Mouse (Mus musculus): ENCODE results near the gene Spata48. TPM values are rescaled to one million over a fixed set of nuclear protein-coding genes. Genes with fewer than 3 reads are reported as not detected.

The Spata48 gene
- polyA plus RNA-seq, 1 experiment from 2014 or later: 1.1 TPM

GRCm38 (mm10) chr11:11556186-11556585 lies 94.3 kb downstream of the Spata48 start:
- Histone ChIP-seq H3K4me2 (replicated peaks) (no peak overlapping the region), H3K36me3 (replicated peaks; ENCODE audit: control insufficient read depth, insufficient read depth) (no peaks in the 10 kb centered on the region), H3K4me3 (replicated peaks; ENCODE audit: low read length) (no peak overlapping the region), H3K9me3 (ENCODE audit: control insufficient read depth, low read length) (no peaks in the 10 kb centered on the region), H3K27ac (no peak overlapping the region), H3K9ac (no peak overlapping the region), H3K27me3 (ENCODE audit: control insufficient read depth, insufficient read depth, low read length) (no peaks in the 10 kb centered on the region), H3K4me1 (replicated peaks; ENCODE audit: control insufficient read depth, insufficient read depth, low read length) (no peaks in the 10 kb centered on the region)
- WGBS: 97% methylated on average over 1 of the region's 1 CpGs
- DNase-seq (ENCODE audit: low spot score): no peak
- no peak for ATAC-seq (ENCODE audit: low FRiP score)

DNA sequence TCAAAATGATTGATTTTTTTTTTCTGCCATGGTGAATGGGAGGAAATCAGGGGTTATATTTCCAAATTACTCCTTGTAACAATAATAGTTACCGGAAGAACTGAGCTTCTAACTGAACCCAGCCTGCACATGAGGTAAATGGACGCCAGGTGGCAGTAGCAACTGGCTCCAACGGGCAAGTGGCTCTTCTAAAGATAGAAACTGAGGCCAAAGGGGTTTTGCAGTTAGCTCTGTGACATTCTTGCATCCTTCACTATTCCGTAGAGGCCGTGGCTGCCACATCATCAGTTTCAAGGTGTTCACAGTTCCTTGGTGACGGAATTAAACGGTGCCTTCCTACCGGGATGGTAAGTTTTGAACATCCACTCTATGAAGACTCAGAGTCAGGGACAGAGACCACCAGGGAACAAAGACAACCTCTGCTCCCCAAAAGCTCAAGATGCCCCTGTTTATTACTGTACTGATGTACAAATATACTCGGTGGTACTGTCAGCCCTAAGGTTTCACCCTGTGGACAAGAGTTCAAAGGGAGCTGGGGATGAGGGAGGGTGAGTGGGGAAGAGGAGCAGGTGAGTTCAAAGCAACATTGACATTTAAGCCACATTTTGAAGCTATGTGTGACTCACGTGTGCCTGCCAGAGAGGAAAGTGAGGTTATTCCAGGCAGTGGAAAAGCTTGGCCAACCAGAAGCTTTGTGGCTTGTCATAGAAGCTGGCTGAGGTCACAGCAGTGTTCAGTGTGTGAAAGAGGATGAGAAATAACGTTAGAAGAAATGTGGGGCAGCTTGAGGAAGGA lies 95.5 kb downstream of the Spata48 start:
- no peak overlapping the region for H3K4me3 ChIP-seq (replicated peaks; ENCODE audit: low read length)
- H3K36me3 ChIP-seq (replicated peaks; ENCODE audit: control insufficient read depth, insufficient read depth): no peaks in the 10 kb centered on the region
- no peak overlapping the region for H3K27ac ChIP-seq
- WGBS: 44% methylated on average over 11 of the region's 11 CpGs
- H3K4me2 ChIP-seq (replicated peaks): no peak overlapping the region
- no peaks in the 10 kb centered on the region for H3K4me1 ChIP-seq (replicated peaks; ENCODE audit: control insufficient read depth, insufficient read depth, low read length)
- no peak overlapping the region for H3K9ac ChIP-seq
- H3K27me3 ChIP-seq (ENCODE audit: control insufficient read depth, insufficient read depth, low read length): no peaks in the 10 kb centered on the region
- ATAC-seq (ENCODE audit: low FRiP score) (no peak), DNase-seq (ENCODE audit: low spot score) (peak; percentile 61)
- no peaks in the 10 kb centered on the region for H3K9me3 ChIP-seq (ENCODE audit: control insufficient read depth, low read length)

DNA sequence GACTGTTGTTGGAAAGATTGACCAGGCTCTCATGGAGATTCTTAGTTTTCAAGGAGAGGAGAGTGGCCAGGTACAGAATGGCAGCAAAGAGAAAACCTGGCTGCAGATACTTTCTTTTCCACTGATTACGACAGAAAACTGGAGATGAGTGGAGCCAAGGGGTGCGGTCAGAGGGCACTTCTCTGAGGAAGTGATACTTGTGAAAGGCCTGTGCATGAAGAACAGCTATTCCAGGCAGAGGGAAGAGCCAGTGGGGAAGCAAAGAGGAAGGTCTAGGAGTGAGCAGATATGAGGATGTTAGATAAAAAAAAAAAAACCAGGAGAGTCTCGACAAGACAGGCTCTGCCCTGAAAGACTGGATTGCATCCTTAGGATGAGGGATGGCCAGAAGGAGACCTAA lies 96.8 kb downstream of the Spata48 start:
- Histone ChIP-seq H3K27ac (no peak overlapping the region), H3K4me3 (replicated peaks; ENCODE audit: low read length) (no peak overlapping the region), H3K9ac (no peak overlapping the region), H3K4me1 (replicated peaks; ENCODE audit: control insufficient read depth, insufficient read depth, low read length) (no peaks in the 10 kb centered on the region), H3K9me3 (ENCODE audit: control insufficient read depth, low read length) (no peaks in the 10 kb centered on the region), H3K27me3 (ENCODE audit: control insufficient read depth, insufficient read depth, low read length) (no peaks in the 10 kb centered on the region), H3K4me2 (replicated peaks) (no peak overlapping the region), H3K36me3 (replicated peaks; ENCODE audit: control insufficient read depth, insufficient read depth) (no peaks in the 10 kb centered on the region)
- DNase-seq (ENCODE audit: low spot score): no peak
- ATAC-seq (ENCODE audit: low FRiP score): no peak
- WGBS: 79% methylated on average over 3 of the region's 3 CpGs

- no peak overlapping the region for H3K9ac ChIP-seq
- H3K4me1 ChIP-seq (replicated peaks; ENCODE audit: control insufficient read depth, insufficient read depth, low read length): no peaks in the 10 kb centered on the region
- no peak overlapping the region for H3K4me3 ChIP-seq (replicated peaks; ENCODE audit: low read length)
- ATAC-seq (ENCODE audit: low FRiP score) (no peak), DNase-seq (ENCODE audit: low spot score) (no peak)
- no peaks in the 10 kb centered on the region for H3K27me3 ChIP-seq (ENCODE audit: control insufficient read depth, insufficient read depth, low read length)
- H3K36me3 ChIP-seq (replicated peaks; ENCODE audit: control insufficient read depth, insufficient read depth): no peaks in the 10 kb centered on the region
- no peaks in the 10 kb centered on the region for H3K9me3 ChIP-seq (ENCODE audit: control insufficient read depth, low read length)
- H3K27ac ChIP-seq: no peak overlapping the region
- no peak overlapping the region for H3K4me2 ChIP-seq (replicated peaks)
- WGBS: 84% methylated on average over 7 of the region's 7 CpGs
Observed at GRCm38 (mm10) chr11:11559099-11559686, 97.3 kb downstream of the Spata48 start.

- WGBS: 93% methylated on average over 6 of the region's 6 CpGs
- no peak for ATAC-seq (ENCODE audit: low FRiP score)
Observed at GRCm38 (mm10) chr11:11561118-11561517, 99.2 kb downstream of the Spata48 start.

GRCm38 (mm10) chr11:11564266-11565044 lies 102.6 kb downstream of the Spata48 start:
- Histone ChIP-seq H3K27me3 (ENCODE audit: control insufficient read depth, insufficient read depth, low read length) (no peaks in the 10 kb centered on the region), H3K4me2 (replicated peaks) (no peak overlapping the region), H3K4me3 (replicated peaks; ENCODE audit: low read length) (no peak overlapping the region), H3K27ac (no peak overlapping the region), H3K36me3 (replicated peaks; ENCODE audit: control insufficient read depth, insufficient read depth) (no peaks in the 10 kb centered on the region), H3K9ac (no peak overlapping the region), H3K9me3 (ENCODE audit: control insufficient read depth, low read length) (no peaks in the 10 kb centered on the region), H3K4me1 (replicated peaks; ENCODE audit: control insufficient read depth, insufficient read depth, low read length) (no peaks in the 10 kb centered on the region)
- DNase-seq (ENCODE audit: low spot score): no peak
- no peak for ATAC-seq (ENCODE audit: low FRiP score)
- WGBS: 84% methylated on average over 7 of the region's 7 CpGs

More at GRCm38 (mm10) chr11:11561118-11561517, 99.2 kb downstream of the Spata48 start:
- H3K36me3 ChIP-seq (replicated peaks; ENCODE audit: control insufficient read depth, insufficient read depth): no peaks in the 10 kb centered on the region
- H3K4me2 ChIP-seq (replicated peaks): no peak overlapping the region
- H3K9me3 ChIP-seq (ENCODE audit: control insufficient read depth, low read length): no peaks in the 10 kb centered on the region
- no peak overlapping the region for H3K4me3 ChIP-seq (replicated peaks; ENCODE audit: low read length)
- DNase-seq (ENCODE audit: low spot score): no peak
- H3K27me3 ChIP-seq (ENCODE audit: control insufficient read depth, insufficient read depth, low read length): no peaks in the 10 kb centered on the region
- H3K9ac ChIP-seq: no peak overlapping the region
- no peaks in the 10 kb centered on the region for H3K4me1 ChIP-seq (replicated peaks; ENCODE audit: control insufficient read depth, insufficient read depth, low read length)
- no peak overlapping the region for H3K27ac ChIP-seq

Other genes with a start within 250 kb of the Spata48 start
- 1.4 and 1.6 TPM in 2 replicates for gene Zpbp, start 314 bp downstream of the Spata48 start, polyA plus RNA-seq (2014; fragmentation: Nextera tagmentation; extraction: Ambion mirVana)
- not detected in 2 replicates for gene 4930512M02Rik, start 165.7 kb downstream of the Spata48 start, polyA plus RNA-seq (2014; fragmentation: Nextera tagmentation; extraction: Ambion mirVana)
- gene Ikzf1, start 222.9 kb downstream of the Spata48 start, polyA plus RNA-seq (2014; fragmentation: Nextera tagmentation; extraction: Ambion mirVana): 2.2 and 2.6 TPM in 2 replicates

All from hindbrain, embryonic 14.5 days (tissue).